Mouse (Mus musculus): ENCODE measurements around the gene Gigyf1. TPM values are rescaled to one million over a fixed set of nuclear protein-coding genes. Genes with fewer than 3 reads are reported as not detected.
A peak's percentile ranks its signal among the peaks of the same experiment; 100 is the strongest.

Gigyf1 gene
- total RNA-seq, 2 experiments from 2014 or later = 29.6 to 33.8 TPM

- DNase-seq = no peak
- intact Hi-C loops (cut with DNase I) = no loop called here
Measured at GRCm38 (mm10) chr5:137565744-137566143, 47.4 kb downstream of the Gigyf1 start.

GRCm38 (mm10) chr5:137566416-137566815 lies 48.1 kb downstream of the Gigyf1 start:
- intact Hi-C loops (cut with DNase I) = no loop called here

GRCm38 (mm10) chr5:137568223-137568798 lies 50.0 kb downstream of the Gigyf1 start:
- intact Hi-C loops (cut with DNase I) = no loop called here
- no peak for DNase-seq

More at GRCm38 (mm10) chr5:137566416-137566815, 48.1 kb downstream of the Gigyf1 start:
- no peak for DNase-seq

- intact Hi-C loops (cut with DNase I) = no loop called here
- DNase-seq = no peak
Measured at GRCm38 (mm10) chr5:137569031-137569430, 50.7 kb downstream of the Gigyf1 start.

GRCm38 (mm10) chr5:137569665-137570064 lies 51.3 kb downstream of the Gigyf1 start, which contains the start of gene Tfr2:
Gene Tfr2, plus strand, starts transcription at chr5:137569840.
- intact Hi-C loops (cut with DNase I) = no loop called here
- peak; percentile 30 to 50 for DNase-seq

GRCm38 (mm10) chr5:137570181-137570580 lies 51.8 kb downstream of the Gigyf1 start:
- intact Hi-C loops (cut with DNase I) = no loop called here

GRCm38 (mm10) chr5:137570691-137571586 lies 52.6 kb downstream of the Gigyf1 start:
- intact Hi-C loops (cut with DNase I) = no loop called here
- DNase-seq = no peak

More at GRCm38 (mm10) chr5:137570181-137570580, 51.8 kb downstream of the Gigyf1 start:
- no peak for DNase-seq

GRCm38 (mm10) chr5:137574470-137574901 lies 56.1 kb downstream of the Gigyf1 start:
- intact Hi-C loops (cut with DNase I) = no loop called here
- peak; percentile 31 to 49 for DNase-seq

Small RNAs within 50 kb of the gene (microRNA-seq; reads per million reads assigned to microRNA genes)
- gene Mir6418 = 0.70 to 0.95 reads per million in 2 experiments

Other genes starting within 250 kb of the Gigyf1 start
- gene Ache, start 231.0 kb upstream of the Gigyf1 start, total RNA-seq (2021) = 1 to 10 TPM; 4.6 to 4.8 TPM
- 1 to 10 TPM; 8.8 to 10.0 TPM for gene Ufsp1, start 223.9 kb upstream of the Gigyf1 start, total RNA-seq (2021)
- 10 to 100 TPM; 91.0 to 91.9 TPM for gene Srrt, start 210.9 kb upstream of the Gigyf1 start, total RNA-seq (2021)
- gene Trip6, start 204.1 kb upstream of the Gigyf1 start, total RNA-seq (2021) = 10 to 100 TPM; 22.5 to 23.3 TPM
- 1 to 10 TPM; 4.4 to 5.4 TPM for gene Slc12a9, start 185.0 kb upstream of the Gigyf1 start, total RNA-seq (2021)
- 100 to 1,000 TPM; 103 to 111 TPM for gene Ephb4, start 168.4 kb upstream of the Gigyf1 start, total RNA-seq (2021)
- gene Zan, start 41.5 kb upstream of the Gigyf1 start, total RNA-seq (2021) = under 1 TPM in 1 of 2 experiments, not detected in 1; 0.10 TPM
- 10 to 100 TPM; 16.6 to 19.2 TPM for gene Pop7, start 16.0 kb upstream of the Gigyf1 start, total RNA-seq (2021)
- not detected for gene Epo, start 14.7 kb downstream of the Gigyf1 start, total RNA-seq (2021)
- 100 to 1,000 TPM; 481 to 484 TPM for gene Gnb2, start 15.0 kb downstream of the Gigyf1 start, total RNA-seq (2021)
- not detected for gene Actl6b, start 35.0 kb downstream of the Gigyf1 start, total RNA-seq (2021)
- gene Tfr2, start 51.3 kb downstream of the Gigyf1 start, total RNA-seq (2021) = not detected
- 10 to 100 TPM; 25.1 to 31.4 TPM for gene Mospd3, start 82.5 kb downstream of the Gigyf1 start, total RNA-seq (2021)
- gene Pcolce, start 95.2 kb downstream of the Gigyf1 start, total RNA-seq (2021) = 100 to 1,000 TPM; 127 to 142 TPM
- gene Fbxo24, start 110.5 kb downstream of the Gigyf1 start, total RNA-seq (2021) = under 1 TPM; 0.20 to 0.29 TPM
- gene Lrch4, start 110.6 kb downstream of the Gigyf1 start, total RNA-seq (2021) = 10 to 100 TPM; 20.2 to 21.7 TPM
- 1 to 10 TPM; 5.0 to 5.9 TPM for gene Gm20605, start 110.6 kb downstream of the Gigyf1 start, total RNA-seq (2021)
- gene Sap25, start 122.8 kb downstream of the Gigyf1 start, total RNA-seq (2021) = 1 to 10 TPM; 3.2 to 3.9 TPM
- under 1 TPM; 0.24 to 0.35 TPM for gene Irs3, start 127.2 kb downstream of the Gigyf1 start, total RNA-seq (2021)
- 10 to 100 TPM; 11.8 to 14.0 TPM for gene Agfg2, start 166.2 kb downstream of the Gigyf1 start, total RNA-seq (2021)
- 1 to 10 TPM; 1.6 to 1.7 TPM for gene Nyap1, start 223.1 kb downstream of the Gigyf1 start, total RNA-seq (2021)
- gene Tsc22d4, start 227.2 kb downstream of the Gigyf1 start, total RNA-seq (2021) = 100 to 1,000 TPM; 279 to 287 TPM

All from heart, postnatal 10 days (tissue).